Mouse (Mus musculus) small intestine, adult 2 months (tissue): ENCODE data around the gene Tspo2. TPM values are rescaled to one million over a fixed set of nuclear protein-coding genes. Genes with fewer than 3 reads are reported as not detected.

ENCODE experiments used
- H3K27ac ChIP-seq: fragments of 200-500 bp; 2 replicates; pipeline ENCODE4 v1.5.1; 2012; ENCODE audit warnings: low read depth, low read length, control low read depth, inconsistent platforms; ENCODE audit not compliant: insufficient read depth
- H3K27me3 ChIP-seq: fragments of 200-500 bp; 2 replicates; pipeline ENCODE4 v1.6.1; 2012; ENCODE audit warnings: mild to moderate bottlenecking, moderate library complexity, low read length, inconsistent platforms; ENCODE audit not compliant: control insufficient read depth, insufficient read depth
- H3K36me3 ChIP-seq: fragments of 200-500 bp; 2 replicates; pipeline ENCODE4 v1.6.1; 2012; ENCODE audit warnings: mild to moderate bottlenecking, low read length, control low read depth, inconsistent platforms; ENCODE audit not compliant: control insufficient read depth, insufficient read depth
- H3K4me1 ChIP-seq: fragments of 200-500 bp; 2 replicates; pipeline ENCODE4 v1.6.1; 2012; ENCODE audit warnings: low read length, inconsistent platforms, mixed read lengths; ENCODE audit not compliant: control insufficient read depth, insufficient read depth, insufficient read length
- H3K4me3 ChIP-seq: fragments of 200-500 bp; 2 replicates; pipeline ENCODE4 v1.5.1; 2012; ENCODE audit warnings: low read depth, mild to moderate bottlenecking, control low read depth, inconsistent platforms, low read length, moderate library complexity
- CTCF ChIP-seq: fragments of 200-500 bp; IDR thresholded peaks from 2 replicates; pipeline ENCODE4 v1.5.1; 2012; ENCODE audit warnings: low read depth, mild to moderate bottlenecking, control low read depth, inconsistent platforms, low read length, moderate library complexity, mixed read lengths; ENCODE audit not compliant: insufficient replicate concordance, insufficient read length; ENCODE audit errors: extremely low read depth
- POLR2A ChIP-seq: fragments of 200-500 bp; IDR thresholded peaks from 2 replicates; pipeline ENCODE4 v1.6.1; 2012; ENCODE audit warnings: low read depth, mild to moderate bottlenecking, control low read depth, inconsistent platforms, low read length, moderate library complexity
- WGBS: fragments of 180-500 bp; shearing (Covaris S2); methylation state at CpG from one replicate; pipeline ENCODE4 v1.1.7; 2018; 5-methylcytosine and 5-hydroxymethylcytosine counted together
- polyA plus RNA-seq: library from polyadenylated mRNA; depleted of rRNA; stranded (reverse); fragments of >200 nt; gene quantifications from 2 replicates; pipeline ENCODE4 v1.2.3, GENCODE M21; 2012

The Tspo2 gene
- polyA plus RNA-seq, 1 experiment, result 2.6 TPM

GRCm38 (mm10) chr17:48427852-48428530, 23.3 kb downstream of the Tspo2 start:
- H3K27me3 ChIP-seq, result no peaks in the 10 kb centered on the region
- peak overlapping the region; percentile 5 for H3K27ac ChIP-seq
- no peaks in the 10 kb centered on the region for H3K36me3 ChIP-seq
- H3K4me3 ChIP-seq, result no peak overlapping the region
- H3K4me1 ChIP-seq, result peaks cover 47% of the 10 kb centered on the region
- 59% methylated on average over 11 of the region's 11 CpGs for WGBS
- TF ChIP-seq POLR2A (no peak), CTCF (no peak)

DNA sequence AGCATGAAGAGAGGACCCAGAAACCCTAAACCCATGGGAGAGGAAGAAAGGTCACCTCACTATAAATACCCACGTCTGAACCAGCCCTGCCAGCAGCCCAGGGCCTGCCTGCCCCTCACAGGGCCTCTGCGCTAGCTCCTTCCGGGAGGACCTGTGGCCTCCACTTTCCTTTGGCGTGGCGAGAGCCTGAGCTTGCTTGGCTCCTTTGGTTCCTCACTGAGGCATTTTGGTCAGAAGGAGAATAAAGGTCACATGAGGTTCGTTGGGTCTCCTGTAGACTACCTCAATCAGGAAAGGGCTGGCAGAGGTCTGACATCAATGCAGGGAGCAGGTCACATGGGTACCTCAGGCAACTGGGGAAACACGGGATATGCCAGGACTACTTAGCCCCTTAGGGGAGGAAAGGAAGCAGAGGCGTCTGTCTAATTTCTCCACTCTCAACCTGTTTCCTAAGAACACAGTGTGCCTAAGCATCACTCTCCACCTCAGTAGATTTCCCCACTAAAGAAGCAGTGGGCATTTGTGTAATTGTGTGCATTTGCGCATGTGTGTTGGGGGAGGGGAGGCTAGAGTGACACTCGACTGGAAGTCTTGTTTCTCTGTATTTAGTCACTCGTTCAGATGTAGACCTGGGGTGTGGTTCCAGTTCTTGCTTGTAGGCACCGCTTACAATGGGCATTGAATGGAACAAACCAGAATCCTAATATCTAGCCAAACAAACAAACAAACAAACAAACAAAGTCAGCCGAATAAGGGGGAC, 24.2 kb downstream of the Tspo2 start:
- 55% methylated on average over 13 of the region's 13 CpGs for WGBS
- peaks cover 42% of the 10 kb centered on the region for H3K4me1 ChIP-seq

GRCm38 (mm10) chr17:48425823-48426612, 25.3 kb downstream of the Tspo2 start:
- 8% methylated on average over 9 of the region's 9 CpGs for WGBS

More for the DNA sequence above, 24.2 kb downstream of the Tspo2 start:
- H3K36me3 ChIP-seq, result no peaks in the 10 kb centered on the region
- TF ChIP-seq CTCF (no peak), POLR2A (no peak)
- H3K27me3 ChIP-seq, result no peaks in the 10 kb centered on the region
- peak overlapping the region; percentile 23; the same call in 1 of the 2 replicates for H3K27ac ChIP-seq
- H3K4me3 ChIP-seq, result no peak overlapping the region

DNA sequence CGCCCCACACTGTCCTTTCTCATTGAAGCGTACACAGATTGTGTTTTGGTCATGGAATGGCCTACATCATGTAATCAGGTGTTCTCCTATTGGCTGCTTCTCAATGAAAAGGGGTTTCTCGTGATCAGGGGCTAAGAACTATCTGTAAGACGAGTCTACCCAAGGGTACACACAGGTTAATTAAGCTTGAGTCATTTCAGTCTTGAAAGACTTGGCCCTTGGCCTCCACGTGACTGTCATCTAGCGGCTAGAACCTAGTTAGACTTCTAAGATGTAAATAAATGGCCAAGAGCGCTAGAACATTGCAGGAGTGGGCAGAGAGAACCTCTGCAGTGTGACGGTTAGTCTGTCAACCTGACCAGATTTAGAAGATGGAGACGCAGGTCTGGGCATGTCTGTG, 27.1 kb downstream of the Tspo2 start:
- Histone ChIP-seq H3K27me3 (no peaks in the 10 kb centered on the region), H3K36me3 (no peaks in the 10 kb centered on the region), H3K4me3 (no peak overlapping the region), H3K27ac (no peak overlapping the region), H3K4me1 (peaks cover 32% of the 10 kb centered on the region)
- WGBS, result 82% methylated on average over 9 of the region's 9 CpGs
- TF ChIP-seq CTCF, result no peak
- no peak for TF ChIP-seq POLR2A

More at GRCm38 (mm10) chr17:48425823-48426612, 25.3 kb downstream of the Tspo2 start:
- Histone ChIP-seq H3K4me1 (peaks cover 36% of the 10 kb centered on the region), H3K27me3 (no peaks in the 10 kb centered on the region), H3K27ac (peak overlapping the region; percentile 42), H3K4me3 (no peak overlapping the region), H3K36me3 (no peaks in the 10 kb centered on the region)
- no peak for TF ChIP-seq POLR2A
- no peak for TF ChIP-seq CTCF

DNA sequence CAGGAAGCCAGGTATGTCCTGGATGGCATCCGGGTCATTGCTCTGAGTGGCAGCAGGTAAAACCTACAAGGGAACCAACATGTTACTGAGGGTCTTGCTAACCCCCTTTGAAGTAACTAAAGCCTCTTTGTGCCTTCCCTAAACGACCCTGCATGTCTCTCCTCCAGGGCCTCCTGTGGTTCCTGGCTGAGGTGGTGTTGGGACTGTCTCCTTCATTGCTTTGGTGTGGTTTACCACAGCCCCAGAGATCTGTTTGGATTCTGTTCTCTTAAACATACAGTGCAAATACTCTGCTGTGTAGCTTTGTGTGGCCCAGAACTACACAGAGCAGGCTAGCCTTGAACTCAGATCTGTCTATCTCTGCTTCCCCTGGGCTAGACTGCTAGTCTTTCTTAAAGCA, 31.8 kb downstream of the Tspo2 start:
- Histone ChIP-seq H3K27ac (no peak overlapping the region), H3K36me3 (peaks cover 20% of the 10 kb centered on the region), H3K4me3 (no peak overlapping the region), H3K4me1 (peaks cover 16% of the 10 kb centered on the region; the same call in 1 of the 2 replicates), H3K27me3 (no peaks in the 10 kb centered on the region)
- TF ChIP-seq CTCF, result no peak
- 65% methylated on average over 2 of the region's 2 CpGs for WGBS

- Histone ChIP-seq H3K36me3 (peaks cover 24% of the 10 kb centered on the region), H3K27me3 (no peaks in the 10 kb centered on the region), H3K4me1 (peaks cover 16% of the 10 kb centered on the region; the same call in 1 of the 2 replicates), H3K4me3 (no peak overlapping the region), H3K27ac (peak overlapping the region; percentile 97)
- WGBS, result 43% methylated on average over 1 of the region's 1 CpGs
- no peak for TF ChIP-seq POLR2A
- TF ChIP-seq CTCF, result no peak
These were observed 32.5 kb downstream of the Tspo2 start for GRCm38 (mm10) chr17:48418781-48419180.

GRCm38 (mm10) chr17:48418174-48418573, 33.1 kb downstream of the Tspo2 start:
- WGBS, result 17% methylated on average over 7 of the region's 7 CpGs
- peak overlapping the region; percentile 97 for H3K27ac ChIP-seq
- no peaks in the 10 kb centered on the region for H3K27me3 ChIP-seq
- peaks cover 27% of the 10 kb centered on the region for H3K36me3 ChIP-seq
- TF ChIP-seq POLR2A (no peak), CTCF (no peak)
- H3K4me1 ChIP-seq, result peaks cover 16% of the 10 kb centered on the region; the same call in 1 of the 2 replicates
- H3K4me3 ChIP-seq, result peak overlapping the region; percentile 22
